15 mouse cellular contexts compared by ENCODE assay signal in the genomic region with DNA sequence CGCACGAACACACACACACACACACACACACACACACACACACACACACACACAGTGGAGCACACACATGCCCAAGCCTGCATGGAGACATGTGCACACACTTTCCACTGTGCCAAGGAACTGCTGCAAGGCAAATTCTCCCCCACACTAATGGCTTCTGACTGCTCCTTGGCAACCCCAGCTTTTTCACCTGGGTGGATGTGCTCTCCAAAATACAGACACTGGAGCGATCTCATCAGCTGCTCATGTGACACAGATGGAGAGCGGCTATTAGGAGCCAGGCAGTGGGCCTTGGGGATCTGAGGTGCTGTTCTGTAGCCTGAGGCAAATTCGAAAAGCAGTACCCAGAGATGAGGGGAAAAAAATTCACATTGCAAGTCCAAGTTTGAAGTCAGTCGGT.
A peak's percentile ranks its signal among the peaks of the same experiment; 100 is the strongest.
DNase-seq lines count a peak whose midpoint lies in the region; ATAC-seq and TF ChIP-seq lines count a peak whose summit lies in the region.
"Had no signal": no experiment of that assay in that cellular context is flagged by ENCODE, and none has a peak within 500 bp of the region (broad histone marks: within the 10 kb centered on the region; RNA-seq: fewer than 3 reads in every experiment).

No protein-coding gene starts in this region.

- H3K9ac ChIP-seq in intestine, embryonic 14.5 days (ENCODE audit: low read length), result no peak overlapping the region
- no peak overlapping the region for H3K9ac ChIP-seq in intestine, postnatal 0 days (ENCODE audit: low read depth, low read length)
- no peak overlapping the region for H3K9ac ChIP-seq in forebrain, embryonic 13.5 days
- no peak overlapping the region for H3K9ac ChIP-seq in hindbrain, embryonic 16.5 days (ENCODE audit: low read depth, low read length)
- H3K9ac ChIP-seq: liver, embryonic 15.5 days had no signal

- no peak overlapping the region for H3K27ac ChIP-seq in intestine, embryonic 14.5 days (ENCODE audit: low read depth)
- H3K27ac ChIP-seq in intestine, postnatal 0 days (ENCODE audit: low read depth, low read length), result no peak overlapping the region
- H3K27ac ChIP-seq in forebrain, embryonic 13.5 days, result peak overlapping the region; percentile 45
- no peak overlapping the region; the same call in 1 of the 2 replicates for H3K27ac ChIP-seq in hindbrain, embryonic 16.5 days (ENCODE audit: low read depth, low read length)
- H3K27ac ChIP-seq: liver, embryonic 15.5 days had no signal

- intact Hi-C loops in gastrocnemius, postnatal 14 days (cut with DNase I; ENCODE audit: low total_unique reads), result no loop called here

- 61% methylated on average over 6 of the region's 6 CpGs for WGBS in intestine, embryonic 14.5 days
- WGBS in intestine, postnatal 0 days, result 72% methylated on average over 6 of the region's 6 CpGs
- 55% methylated on average over 6 of the region's 6 CpGs for WGBS in forebrain, embryonic 13.5 days
- WGBS in hindbrain, embryonic 16.5 days, result 44% methylated on average over 6 of the region's 6 CpGs

- ATAC-seq in intestine, embryonic 14.5 days (replicated peaks; ENCODE audit: low FRiP score, low TSS enrichment, low read depth), result 0 out of 2 replicates have a peak, but pooled peaks have one; percentile 20
- no peak for ATAC-seq in intestine, postnatal 0 days
- ATAC-seq in forebrain, embryonic 13.5 days, result peak; percentile 56
- peak; percentile 37; the same call in 1 of the 2 replicates for ATAC-seq in hindbrain, embryonic 16.5 days

- no peaks in the 10 kb centered on the region for H3K9me3 ChIP-seq in intestine, embryonic 14.5 days (ENCODE audit: control insufficient read depth, low read length)
- no peaks in the 10 kb centered on the region for H3K9me3 ChIP-seq in intestine, postnatal 0 days (ENCODE audit: control insufficient read depth)
- H3K9me3 ChIP-seq in forebrain, embryonic 13.5 days (replicated peaks), result no peaks in the 10 kb centered on the region
- no peaks in the 10 kb centered on the region for H3K9me3 ChIP-seq in hindbrain, embryonic 16.5 days (ENCODE audit: control insufficient read depth, low read length)
- H3K9me3 ChIP-seq: liver, embryonic 15.5 days had no signal

- H3K36me3 ChIP-seq in intestine, embryonic 14.5 days (ENCODE audit: control insufficient read depth, insufficient read depth, low read length), result peaks cover 63% of the 10 kb centered on the region
- H3K36me3 ChIP-seq in intestine, postnatal 0 days (ENCODE audit: control insufficient read depth, insufficient read depth), result peaks cover 4% of the 10 kb centered on the region; the same call in 1 of the 2 replicates
- peaks cover 31% of the 10 kb centered on the region for H3K36me3 ChIP-seq in forebrain, embryonic 13.5 days (ENCODE audit: poor library complexity, severe bottlenecking)
- no peaks in the 10 kb centered on the region for H3K36me3 ChIP-seq in hindbrain, embryonic 16.5 days (ENCODE audit: control insufficient read depth, insufficient read depth, low read length)
- H3K36me3 ChIP-seq: liver, embryonic 15.5 days had no signal

- TF ChIP-seq CTCF in intestine, postnatal 0 days (IDR thresholded peaks at IDR 0.05; ENCODE audit: low read depth), result no peak

- H3K27me3 ChIP-seq in intestine, embryonic 14.5 days (replicated peaks; ENCODE audit: control insufficient read depth, insufficient read depth, low read length), result no peaks in the 10 kb centered on the region
- H3K27me3 ChIP-seq in intestine, postnatal 0 days (replicated peaks; ENCODE audit: control insufficient read depth, insufficient read depth, low read length), result no peaks in the 10 kb centered on the region
- H3K27me3 ChIP-seq in forebrain, embryonic 13.5 days, result 0 out of 2 replicates have a peak, but pooled peaks cover 2% of the 10 kb centered on the region
- H3K27me3 ChIP-seq in hindbrain, embryonic 16.5 days (replicated peaks; ENCODE audit: control insufficient read depth, insufficient read depth, low read length), result no peaks in the 10 kb centered on the region
- H3K27me3 ChIP-seq: liver, embryonic 15.5 days had no signal

- H3K4me3 ChIP-seq in intestine, embryonic 14.5 days (ENCODE audit: low read depth, low read length), result no peak overlapping the region
- no peak overlapping the region for H3K4me3 ChIP-seq in intestine, postnatal 0 days (ENCODE audit: low read depth, low read length)
- no peak overlapping the region for H3K4me3 ChIP-seq in forebrain, embryonic 13.5 days
- no peak overlapping the region for H3K4me3 ChIP-seq in hindbrain, embryonic 16.5 days (ENCODE audit: low read length)
- H3K4me3 ChIP-seq: liver, embryonic 15.5 days had no signal

- peaks cover 23% of the 10 kb centered on the region; the same call in 1 of the 2 replicates for H3K4me1 ChIP-seq in intestine, embryonic 14.5 days (replicated peaks; ENCODE audit: control insufficient read depth, insufficient read depth, low read length)
- no peaks in the 10 kb centered on the region for H3K4me1 ChIP-seq in intestine, postnatal 0 days (replicated peaks; ENCODE audit: control insufficient read depth, insufficient read depth, low read length)
- peaks cover 74% of the 10 kb centered on the region for H3K4me1 ChIP-seq in forebrain, embryonic 13.5 days
- H3K4me1 ChIP-seq in hindbrain, embryonic 16.5 days (ENCODE audit: control insufficient read depth, insufficient read depth, low read depth, low read length), result peaks cover 18% of the 10 kb centered on the region
- H3K4me1 ChIP-seq: liver, embryonic 15.5 days had no signal

- H3K4me2 ChIP-seq in intestine, embryonic 14.5 days (ENCODE audit: low read length), result no peak overlapping the region
- no peak overlapping the region for H3K4me2 ChIP-seq in intestine, postnatal 0 days (replicated peaks; ENCODE audit: low read depth)
- 0 out of 2 replicates have a peak overlapping the region, but pooled peaks have one; percentile 12 for H3K4me2 ChIP-seq in forebrain, embryonic 13.5 days
- no peak overlapping the region for H3K4me2 ChIP-seq in hindbrain, embryonic 16.5 days (ENCODE audit: low read length)
- H3K4me2 ChIP-seq: liver, embryonic 15.5 days had no signal

- no peak for DNase-seq in intestine, embryonic 14.5 days (ENCODE audit: low spot score)
- DNase-seq in brain, adult 2 months (ENCODE audit: low read depth, low spot score), result peak; percentile 43
- no peak for DNase-seq in spleen, postnatal 36 days (ENCODE audit: low spot score in 2 of 2)
- no peak for DNase-seq in gastrocnemius, postnatal 14 days
- no peak for DNase-seq in layer of hippocampus, postnatal 25 days (ENCODE audit: extremely low spot score in 1 of 2, low spot score in 1 of 2)
- DNase-seq: adrenal gland, postnatal 36 days; B cell, adult 2 months; cerebellum, adult 11-12 months; heart, postnatal 10 days; kidney, adult 11 months; thymus, postnatal 25 days had no signal
